Mouse (Mus musculus): Measurements from ENCODE around the gene Tmem39a.
A peak's percentile ranks its signal among the peaks of the same experiment; 100 is the strongest.

Gene Tmem39a

DNA sequence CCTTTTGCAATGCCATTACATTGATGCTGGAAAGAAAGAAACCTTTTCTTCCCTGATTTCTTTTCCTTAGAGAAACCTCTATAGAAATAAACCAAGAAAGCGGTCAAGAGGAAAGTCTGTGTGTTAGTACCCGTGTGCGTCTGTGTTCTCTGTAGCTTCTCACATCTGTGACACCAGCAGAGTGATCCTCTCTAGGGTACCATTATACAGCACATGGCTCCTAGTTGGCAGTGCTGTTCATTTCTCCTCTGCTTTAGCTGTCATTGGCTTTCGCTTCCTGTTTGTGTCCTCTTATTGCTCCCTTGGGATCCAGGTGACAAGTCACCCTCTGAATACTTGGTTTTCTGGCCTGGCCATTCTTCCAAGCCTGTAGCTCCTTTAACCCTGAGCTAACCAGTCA lies 29.1 kb downstream of the Tmem39a start:
- no peak for DNase-seq (ENCODE audit: low spot score)

- no peak for DNase-seq (ENCODE audit: low spot score)
These were observed 33.0 kb downstream of the Tmem39a start for GRCm38 (mm10) chr16:38591506-38591905.

GRCm38 (mm10) chr16:38592026-38592678 lies 33.7 kb downstream of the Tmem39a start:
- no peak for DNase-seq (ENCODE audit: low spot score)

GRCm38 (mm10) chr16:38592946-38593345 lies 34.4 kb downstream of the Tmem39a start:
- no peak for DNase-seq (ENCODE audit: low spot score)

DNA sequence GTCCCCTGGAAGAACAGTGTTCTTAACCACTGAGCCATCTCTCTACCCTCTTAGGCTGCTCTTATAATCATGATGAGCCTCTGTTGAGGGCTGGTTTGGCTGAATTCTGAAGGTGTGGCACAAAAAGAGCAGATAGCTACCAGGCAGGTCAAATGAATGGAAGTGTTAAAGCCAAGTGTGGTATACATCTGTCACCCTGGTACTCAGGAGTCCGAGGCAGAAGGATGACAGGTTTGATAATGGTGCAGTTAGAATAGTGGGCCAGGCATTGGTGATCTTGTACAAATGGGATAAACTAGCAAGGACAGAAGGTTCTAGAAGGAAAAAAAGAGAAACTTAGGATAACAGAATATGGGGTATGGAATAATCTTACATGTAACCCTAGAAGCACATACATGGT lies 35.9 kb downstream of the Tmem39a start:
- no peak for DNase-seq (ENCODE audit: low spot score)

DNA sequence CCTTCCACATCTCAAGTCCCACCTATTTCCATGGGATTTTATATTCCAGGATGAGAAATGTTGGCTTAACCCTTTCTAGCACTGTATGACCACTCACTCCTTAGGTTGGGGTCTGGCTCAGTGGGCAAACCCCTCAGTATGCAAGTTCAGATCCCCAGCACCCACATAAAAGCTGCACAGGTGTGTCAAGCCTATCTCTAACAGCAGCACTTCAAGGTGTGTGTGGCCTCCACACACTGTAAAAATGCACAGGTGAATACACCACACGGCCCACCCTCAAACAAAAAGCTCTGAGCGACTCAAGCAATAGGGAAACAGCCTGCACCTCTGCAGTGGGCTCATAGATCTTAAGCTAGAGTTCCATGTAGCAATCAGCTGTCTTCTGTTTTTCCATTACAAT lies 37.6 kb downstream of the Tmem39a start:
- no peak for DNase-seq (ENCODE audit: low spot score)

- DNase-seq (ENCODE audit: low spot score): no peak
These were observed 38.2 kb downstream of the Tmem39a start for GRCm38 (mm10) chr16:38596651-38597050.

GRCm38 (mm10) chr16:38598986-38599680 lies 40.6 kb downstream of the Tmem39a start:
- no peak for DNase-seq (ENCODE audit: low spot score)

GRCm38 (mm10) chr16:38602989-38603804 lies 44.7 kb downstream of the Tmem39a start:
- no peak for DNase-seq (ENCODE audit: low spot score)

DNA sequence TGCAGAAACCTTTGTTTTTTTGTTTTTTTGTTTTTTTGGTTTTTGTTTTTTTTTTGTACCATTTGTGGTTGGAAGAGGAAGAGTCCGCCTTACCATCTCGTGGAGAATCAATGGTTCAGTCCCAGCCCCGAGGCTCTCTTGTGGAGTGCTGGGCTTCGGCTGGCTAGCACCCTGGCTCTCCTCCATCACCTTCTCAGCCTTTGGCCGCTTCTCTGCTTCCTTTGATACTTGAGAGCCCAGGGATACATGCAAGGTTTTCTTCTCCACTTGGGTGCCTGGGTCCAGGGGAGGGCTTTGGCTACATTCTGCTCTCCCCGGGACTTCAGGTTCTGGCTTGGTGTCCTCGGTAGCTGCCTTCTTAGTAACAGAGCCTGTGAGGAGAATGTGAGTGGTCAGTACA lies 48.0 kb downstream of the Tmem39a start:
- DNase-seq (ENCODE audit: low spot score): no peak

DNA sequence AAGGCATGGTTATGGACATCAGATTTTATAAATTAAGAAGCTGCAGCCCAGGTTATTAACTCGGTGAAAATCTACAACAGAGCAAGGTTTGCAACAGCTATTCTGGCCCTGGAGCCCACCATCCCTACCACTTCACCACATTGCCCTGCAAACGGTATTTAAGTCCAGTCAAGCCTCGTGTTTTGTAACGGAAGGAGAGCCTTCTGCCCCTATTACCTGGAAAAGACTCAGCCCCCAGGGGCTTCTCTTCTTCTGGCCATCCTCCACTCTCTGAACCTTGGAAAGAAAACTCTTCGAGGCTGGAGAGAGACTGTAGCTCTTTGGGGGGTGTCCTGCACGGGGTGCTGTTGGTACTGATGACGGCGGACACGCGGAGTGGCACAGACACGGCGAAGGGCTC lies 50.2 kb downstream of the Tmem39a start:
- DNase-seq (ENCODE audit: low spot score): no peak

- DNase-seq (ENCODE audit: low spot score): no peak
These were observed 50.6 kb downstream of the Tmem39a start for GRCm38 (mm10) chr16:38609092-38609491.

DNA sequence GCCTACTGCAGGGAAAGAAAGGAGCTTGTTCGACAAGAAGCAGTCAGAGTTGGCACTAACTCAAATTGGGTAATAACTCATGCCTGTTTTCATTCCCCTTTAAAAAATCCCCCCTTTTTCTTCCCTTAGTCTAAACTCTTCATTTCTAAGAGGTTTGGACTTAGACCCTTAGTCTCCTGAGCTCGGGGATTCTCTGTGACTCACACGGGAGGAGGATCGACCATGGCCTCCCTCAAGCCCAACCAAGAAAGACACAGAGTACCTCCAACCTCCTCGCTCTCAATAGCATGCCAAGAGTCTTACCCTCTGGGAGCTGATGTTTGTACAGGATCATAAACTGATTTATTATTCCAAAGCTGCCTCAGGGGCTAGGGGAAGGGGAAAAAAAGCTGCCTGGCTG lies 54.1 kb downstream of the Tmem39a start:
- no peak for DNase-seq (ENCODE audit: low spot score)

- DNase-seq (ENCODE audit: low spot score): no peak
These were observed 55.1 kb downstream of the Tmem39a start for GRCm38 (mm10) chr16:38613646-38614045.

DNA sequence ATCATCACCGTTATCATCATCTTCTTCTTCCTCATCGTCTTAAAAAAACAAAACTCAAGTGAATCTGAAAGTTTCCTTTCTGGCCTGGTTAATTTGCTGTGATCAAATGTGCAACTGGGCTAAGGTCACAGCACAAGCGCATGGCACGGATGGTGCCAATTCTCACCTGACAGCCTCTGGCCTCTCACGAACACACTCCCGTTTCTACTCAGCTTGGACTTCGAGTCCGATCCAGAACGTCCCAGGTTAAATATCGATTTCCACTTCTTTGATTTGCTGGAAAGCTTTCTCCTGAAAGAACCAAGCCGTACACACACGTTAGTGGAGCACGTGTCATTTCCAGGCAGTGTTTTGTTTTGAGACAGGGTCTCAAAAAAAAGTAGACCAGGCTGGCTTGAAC lies 59.5 kb downstream of the Tmem39a start:
- no peak for DNase-seq (ENCODE audit: low spot score)

DNA sequence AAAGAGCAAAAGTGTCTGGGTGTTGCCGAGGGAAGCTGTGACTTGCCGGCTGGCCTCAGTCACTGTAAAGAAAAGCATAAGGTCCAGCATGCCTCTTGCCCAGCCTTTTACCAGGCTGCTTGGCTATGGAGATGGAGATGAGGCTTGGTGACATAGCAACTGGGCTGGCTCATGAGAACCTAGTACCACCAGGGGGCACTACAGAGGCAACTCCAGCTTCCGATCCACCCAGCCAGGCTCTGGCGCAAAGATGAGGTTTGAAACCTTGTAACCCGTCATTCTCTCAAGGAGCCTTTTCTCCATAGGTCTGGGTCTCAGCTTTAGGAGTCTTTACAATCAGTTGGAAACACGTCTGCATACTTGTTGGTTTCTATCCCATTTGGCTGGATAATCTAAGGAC lies 60.6 kb downstream of the Tmem39a start:
- DNase-seq (ENCODE audit: low spot score): peak; percentile 51

- no peak for DNase-seq (ENCODE audit: low spot score)
These were observed 62.4 kb downstream of the Tmem39a start for GRCm38 (mm10) chr16:38620696-38621450.

DNA sequence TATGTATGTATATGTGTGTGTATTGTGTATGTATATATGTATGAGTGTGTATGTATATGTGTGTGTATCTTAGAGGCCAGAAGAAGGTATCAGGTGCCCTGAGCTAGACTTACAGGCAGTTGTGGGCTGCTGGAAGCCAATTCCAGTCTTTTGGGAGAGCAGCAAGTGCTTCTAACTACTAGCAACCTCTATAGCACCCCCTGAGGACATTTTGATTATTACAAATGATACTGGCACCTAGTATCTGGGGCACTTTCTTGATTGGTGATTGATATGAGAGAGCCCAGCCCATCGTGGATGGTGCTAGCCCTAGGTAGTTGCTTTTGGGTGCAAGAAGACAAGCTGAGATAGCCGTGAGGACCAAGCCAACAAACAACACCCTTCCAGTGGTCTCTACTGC lies 63.8 kb downstream of the Tmem39a start:
- peak; percentile 7 for DNase-seq (ENCODE audit: low spot score)

- DNase-seq (ENCODE audit: low spot score): no peak
These were observed 65.8 kb downstream of the Tmem39a start for GRCm38 (mm10) chr16:38624303-38624702.

GRCm38 (mm10) chr16:38625411-38625810 lies 66.9 kb downstream of the Tmem39a start:
- no peak for DNase-seq (ENCODE audit: low spot score)

DNA sequence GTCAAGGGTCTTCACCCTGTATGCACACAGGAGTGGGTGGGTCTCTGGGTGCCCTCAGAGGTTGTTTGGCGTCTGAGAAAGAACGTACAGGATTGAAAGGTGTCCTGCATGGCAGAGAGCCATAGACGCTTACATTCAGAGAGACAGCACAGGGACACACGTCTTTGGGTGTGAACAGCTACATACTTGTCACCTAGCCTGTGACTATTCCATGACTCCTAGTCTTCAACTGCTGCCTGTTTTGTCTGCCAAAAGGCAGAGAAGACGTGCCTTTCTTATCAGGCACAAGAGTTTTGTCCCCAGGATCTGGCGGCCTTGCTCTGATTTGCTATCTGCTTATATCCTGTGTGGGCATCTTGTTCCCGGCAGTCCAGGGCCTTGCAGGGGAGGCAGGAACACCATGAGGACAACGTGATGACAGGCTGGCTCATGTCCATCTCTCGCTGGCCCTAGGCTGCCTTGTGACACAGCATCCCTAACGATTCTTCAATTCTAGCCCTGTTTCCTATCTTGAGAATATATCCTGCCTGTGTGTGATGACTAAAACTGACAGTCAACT lies 67.4 kb downstream of the Tmem39a start:
- DNase-seq (ENCODE audit: low spot score): no peak

- peak; percentile 16 for DNase-seq (ENCODE audit: low spot score)
These were observed 73.6 kb downstream of the Tmem39a start for GRCm38 (mm10) chr16:38632147-38632546.

Measured in c-Kit-positive CD71-positive TER-119-positive erythroid progenitor cells, embryonic 14.5 days (primary cell).